Mouse (Mus musculus): ENCODE data around the gene Exph5. TPM values are rescaled to one million over a fixed set of nuclear protein-coding genes. Genes with fewer than 3 reads are reported as not detected.

The Exph5 gene
- polyA plus RNA-seq (2012; rRNA removed), result 0.23 and 0.26 TPM in 2 replicates

DNA sequence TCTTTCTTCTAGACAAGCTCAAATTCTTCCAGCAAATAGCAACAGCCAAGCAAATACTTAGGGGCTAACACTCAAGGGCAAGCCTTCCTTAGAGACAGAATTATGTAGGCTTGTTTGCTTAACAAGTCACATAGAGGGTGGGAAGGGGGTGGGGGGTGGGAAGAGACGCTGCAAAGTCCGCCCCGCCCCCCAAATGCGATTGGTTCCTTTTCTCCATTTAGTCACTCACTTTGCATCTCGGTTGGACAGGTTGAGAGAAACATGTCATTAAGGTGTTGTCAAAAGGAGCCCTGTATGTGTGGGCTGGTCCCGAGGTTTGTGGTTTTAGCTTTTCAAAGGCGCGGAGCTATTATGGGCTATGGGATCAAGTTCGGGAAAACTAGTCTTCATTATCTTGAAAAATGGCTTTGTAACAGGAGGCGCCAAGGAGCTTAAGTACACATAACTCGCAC lies at the start of gene Exph5:
Gene Exph5 (plus strand): TSS at position 402 of the 452 bp plus-strand sequence.

GRCm38 (mm10) chr9:53383951-53384866 lies 82.7 kb downstream of the Exph5 start, which contains the start of gene Kdelc2:
Gene Kdelc2 (plus strand): TSS chr9:53384025.

GRCm38 (mm10) chr9:53402291-53402711 lies 100.8 kb downstream of the Exph5 start, which contains the start of gene 4930550C14Rik:
Gene 4930550C14Rik (plus strand): TSS chr9:53402325.

Other genes with a start within 250 kb of the Exph5 start
- gene Ddx10, start 53.6 kb upstream of the Exph5 start, polyA plus RNA-seq (2012; rRNA removed), result 20.2 and 27.9 TPM in 2 replicates
- gene Kdelc2, start 82.4 kb downstream of the Exph5 start, polyA plus RNA-seq (2012; rRNA removed), result 4.2 and 5.6 TPM in 2 replicates
- 0.22 and 0.34 TPM in 2 replicates for gene 4930550C14Rik, start 100.7 kb downstream of the Exph5 start, polyA plus RNA-seq (2012; rRNA removed)
- 20.2 and 22.6 TPM in 2 replicates for gene Atm, start 235.1 kb downstream of the Exph5 start, polyA plus RNA-seq (2012; rRNA removed)
- gene Npat, start 235.4 kb downstream of the Exph5 start, polyA plus RNA-seq (2012; rRNA removed), result 10.8 and 18.5 TPM in 2 replicates

Data from central nervous system, embryonic 11.5 days (tissue).